Mouse (Mus musculus) thymus, postnatal 25 days (tissue): ENCODE data around the gene Mfap3.

Experiments
- DNase-seq: peaks from one replicate; pipeline ENCODE4 v3.0.0; 2022

Gene Mfap3

GRCm38 (mm10) chr11:57518091-57518750 lies at the start of gene Mfap3, which contains the start of gene Fam114a2:
Gene Mfap3 (plus strand): TSS chr11:57518664.
Gene Fam114a2 (minus strand): TSS chr11:57518617.
- peak; percentile 97 for DNase-seq

GRCm38 (mm10) chr11:57468706-57469105 lies 49.8 kb upstream of the Mfap3 start:
- DNase-seq, result no peak

GRCm38 (mm10) chr11:57470056-57470455 lies 48.4 kb upstream of the Mfap3 start:
- DNase-seq, result no peak

GRCm38 (mm10) chr11:57470979-57471378 lies 47.5 kb upstream of the Mfap3 start:
- DNase-seq, result no peak

- no peak for DNase-seq
These were observed 44.0 kb upstream of the Mfap3 start for GRCm38 (mm10) chr11:57474296-57474941.

GRCm38 (mm10) chr11:57475119-57475518 lies 43.3 kb upstream of the Mfap3 start:
- peak; percentile 37 for DNase-seq

- no peak for DNase-seq
These were observed 40.4 kb upstream of the Mfap3 start for GRCm38 (mm10) chr11:57478077-57478476.

GRCm38 (mm10) chr11:57488436-57488835 lies 30.0 kb upstream of the Mfap3 start:
- no peak for DNase-seq

GRCm38 (mm10) chr11:57496462-57497039 lies 21.9 kb upstream of the Mfap3 start:
- no peak for DNase-seq

GRCm38 (mm10) chr11:57497701-57498100 lies 20.8 kb upstream of the Mfap3 start:
- DNase-seq, result no peak

GRCm38 (mm10) chr11:57498215-57498614 lies 20.2 kb upstream of the Mfap3 start:
- no peak for DNase-seq

GRCm38 (mm10) chr11:57503155-57503554 lies 15.3 kb upstream of the Mfap3 start:
- DNase-seq, result no peak

GRCm38 (mm10) chr11:57506899-57507298 lies 11.6 kb upstream of the Mfap3 start:
- DNase-seq, result no peak

GRCm38 (mm10) chr11:57515218-57515617 lies 3.2 kb upstream of the Mfap3 start:
- no peak for DNase-seq

- no peak for DNase-seq
These were observed 1.5 kb upstream of the Mfap3 start for GRCm38 (mm10) chr11:57516946-57517441.

- DNase-seq, result no peak
These were observed 286 bp downstream of the Mfap3 start for GRCm38 (mm10) chr11:57518751-57519148.

GRCm38 (mm10) chr11:57519304-57519703 lies 840 bp downstream of the Mfap3 start:
- DNase-seq, result no peak

GRCm38 (mm10) chr11:57521206-57521605 lies 2.7 kb downstream of the Mfap3 start:
- DNase-seq, result no peak

- no peak for DNase-seq
These were observed 3.6 kb downstream of the Mfap3 start for GRCm38 (mm10) chr11:57522046-57522445.

- DNase-seq, result no peak
These were observed 5.0 kb downstream of the Mfap3 start for GRCm38 (mm10) chr11:57523418-57523817.

GRCm38 (mm10) chr11:57524597-57524996 lies 6.1 kb downstream of the Mfap3 start:
- no peak for DNase-seq

GRCm38 (mm10) chr11:57525900-57526299 lies 7.4 kb downstream of the Mfap3 start:
- DNase-seq, result no peak

GRCm38 (mm10) chr11:57527506-57527905 lies 9.0 kb downstream of the Mfap3 start:
- DNase-seq, result no peak

GRCm38 (mm10) chr11:57529111-57529510 lies 10.6 kb downstream of the Mfap3 start:
- DNase-seq, result no peak
